Mouse (Mus musculus): ENCODE data around the gene Sik2. TPM values are rescaled to one million over a fixed set of nuclear protein-coding genes. Genes with fewer than 3 reads are reported as not detected.
A peak's percentile ranks its signal among the peaks of the same experiment; 100 is the strongest.

Sik2 gene
- polyA plus RNA-seq (2012) = 1.0 and 1.2 TPM in 2 replicates

- TF ChIP-seq TAL1 (IDR thresholded peaks at IDR 0.05; ENCODE audit: low read length) (no peak), GATA1 (IDR thresholded peaks at IDR 0.05; ENCODE audit: low read length) (no peak)
- no peaks in the 10 kb centered on the region; the same call in 1 of the 2 replicates for H3K27me3 ChIP-seq (ENCODE audit: control insufficient read depth)
Measured at GRCm38 (mm10) chr9:51008841-51009655, at the start of gene Sik2. Sik2 (minus strand) TSS chr9:51009073.

GRCm38 (mm10) chr9:51056360-51057324 lies 47.8 kb upstream of the Sik2 start:
- Histone ChIP-seq H3K4me3 (replicated peaks) (no peak overlapping the region), H3K27me3 (ENCODE audit: control insufficient read depth) (no peaks in the 10 kb centered on the region), H3K9me3 (ENCODE audit: control insufficient read depth, low read length) (no peaks in the 10 kb centered on the region), H3K36me3 (ENCODE audit: control insufficient read depth) (no peaks in the 10 kb centered on the region), H3K4me1 (ENCODE audit: control insufficient read depth) (no peaks in the 10 kb centered on the region; the same call in 1 of the 2 replicates)
- TF ChIP-seq GATA1 (IDR thresholded peaks at IDR 0.05; ENCODE audit: low read length) = no peak
- TF ChIP-seq TAL1 (IDR thresholded peaks at IDR 0.05; ENCODE audit: low read length) = no peak

More at GRCm38 (mm10) chr9:51008841-51009655, at the start of gene Sik2:
- Histone ChIP-seq H3K36me3 (ENCODE audit: control insufficient read depth) (no peaks in the 10 kb centered on the region), H3K4me3 (replicated peaks) (peak within 1 kb of the TSS; percentile 89), H3K9me3 (ENCODE audit: control insufficient read depth, low read length) (no peaks in the 10 kb centered on the region), H3K4me1 (ENCODE audit: control insufficient read depth) (peaks cover 43% of the 10 kb centered on the region)

- TF ChIP-seq GATA1 (IDR thresholded peaks at IDR 0.05; ENCODE audit: low read length) (no peak), TAL1 (IDR thresholded peaks at IDR 0.05; ENCODE audit: low read length) (no peak)
Measured at GRCm38 (mm10) chr9:51052180-51052579, 43.3 kb upstream of the Sik2 start.

GRCm38 (mm10) chr9:51042136-51042535 lies 33.3 kb upstream of the Sik2 start:
- Histone ChIP-seq H3K27me3 (ENCODE audit: control insufficient read depth) (no peaks in the 10 kb centered on the region), H3K36me3 (ENCODE audit: control insufficient read depth) (no peaks in the 10 kb centered on the region), H3K4me3 (replicated peaks) (no peak overlapping the region), H3K4me1 (ENCODE audit: control insufficient read depth) (no peaks in the 10 kb centered on the region), H3K9me3 (ENCODE audit: control insufficient read depth, low read length) (no peaks in the 10 kb centered on the region)
- TF ChIP-seq GATA1 (IDR thresholded peaks at IDR 0.05; ENCODE audit: low read length) = no peak
- no peak for TF ChIP-seq TAL1 (IDR thresholded peaks at IDR 0.05; ENCODE audit: low read length)

More at GRCm38 (mm10) chr9:51052180-51052579, 43.3 kb upstream of the Sik2 start:
- H3K27me3 ChIP-seq (ENCODE audit: control insufficient read depth) = no peaks in the 10 kb centered on the region
- no peaks in the 10 kb centered on the region; the same call in 1 of the 2 replicates for H3K4me1 ChIP-seq (ENCODE audit: control insufficient read depth)
- no peaks in the 10 kb centered on the region for H3K9me3 ChIP-seq (ENCODE audit: control insufficient read depth, low read length)
- no peaks in the 10 kb centered on the region for H3K36me3 ChIP-seq (ENCODE audit: control insufficient read depth)
- no peak overlapping the region for H3K4me3 ChIP-seq (replicated peaks)

DNA sequence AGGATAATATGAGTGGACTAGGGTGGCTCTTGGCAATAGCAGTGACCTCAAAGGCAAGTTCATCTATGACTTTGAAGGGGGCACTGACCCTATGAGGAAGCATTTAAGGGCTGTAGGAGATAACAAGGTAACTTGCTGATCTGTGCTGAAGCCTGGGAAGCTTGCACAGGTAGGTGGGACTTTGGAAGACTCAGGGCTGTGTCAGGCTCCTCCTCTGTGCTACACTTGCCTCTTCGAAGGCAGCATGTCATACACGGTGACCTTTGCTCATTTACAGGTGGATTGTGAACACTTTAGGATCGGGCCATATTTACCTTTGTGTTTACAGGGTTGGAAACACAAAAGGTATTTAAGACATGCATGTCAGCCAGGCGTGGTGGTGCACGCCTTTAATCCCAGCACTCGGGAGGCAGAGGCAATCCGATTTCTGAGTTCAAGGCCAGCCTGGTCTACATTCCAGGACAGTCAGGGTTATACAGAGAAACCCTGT lies 32.7 kb upstream of the Sik2 start:
- Histone ChIP-seq H3K9me3 (ENCODE audit: control insufficient read depth, low read length) (no peaks in the 10 kb centered on the region), H3K4me1 (ENCODE audit: control insufficient read depth) (no peaks in the 10 kb centered on the region), H3K36me3 (ENCODE audit: control insufficient read depth) (no peaks in the 10 kb centered on the region), H3K4me3 (replicated peaks) (no peak overlapping the region), H3K27me3 (ENCODE audit: control insufficient read depth) (no peaks in the 10 kb centered on the region)
- TF ChIP-seq GATA1 (IDR thresholded peaks at IDR 0.05; ENCODE audit: low read length) = no peak
- no peak for TF ChIP-seq TAL1 (IDR thresholded peaks at IDR 0.05; ENCODE audit: low read length)

DNA sequence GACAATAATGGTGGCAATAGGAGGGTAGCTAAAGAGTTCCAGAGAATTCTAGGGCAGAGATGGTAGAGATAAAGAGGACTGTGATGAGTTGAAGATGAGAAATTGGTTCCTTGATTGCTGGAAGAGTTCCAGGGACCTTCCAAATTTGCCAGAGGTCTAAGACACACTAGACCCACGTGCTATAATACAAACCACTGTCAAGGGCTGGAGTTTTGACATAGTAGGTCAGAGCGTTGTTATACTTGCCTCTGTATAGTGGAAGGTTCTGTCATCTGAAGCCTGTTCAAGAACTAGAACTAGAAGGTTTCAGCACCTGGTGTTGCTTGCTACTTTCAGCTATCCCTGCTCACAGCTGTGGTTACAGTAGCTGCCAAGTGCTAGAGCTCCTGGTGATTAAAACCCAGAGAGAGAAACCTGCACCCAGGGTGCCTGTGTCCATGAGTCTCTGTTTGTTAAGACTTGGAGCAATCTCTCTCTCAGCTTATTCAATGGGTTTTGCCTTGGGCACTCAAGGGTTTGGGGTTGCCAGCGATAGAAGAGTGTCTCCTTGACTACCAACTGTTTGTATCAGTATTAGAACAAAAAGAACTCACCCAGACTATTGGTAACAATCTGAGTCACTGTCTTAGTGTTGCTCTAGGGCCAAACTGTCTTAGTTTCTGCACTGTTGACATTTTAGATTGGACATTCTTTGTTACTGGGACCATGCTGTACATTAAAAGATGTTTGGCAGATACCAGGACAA lies 24.1 kb upstream of the Sik2 start:
- no peak overlapping the region for H3K4me3 ChIP-seq (replicated peaks)
- no peaks in the 10 kb centered on the region for H3K4me1 ChIP-seq (ENCODE audit: control insufficient read depth)
- no peak for TF ChIP-seq GATA1 (IDR thresholded peaks at IDR 0.05; ENCODE audit: low read length)
- TF ChIP-seq TAL1 (IDR thresholded peaks at IDR 0.05; ENCODE audit: low read length) = no peak
- H3K36me3 ChIP-seq (ENCODE audit: control insufficient read depth) = no peaks in the 10 kb centered on the region
- peaks cover 7% of the 10 kb centered on the region for H3K27me3 ChIP-seq (ENCODE audit: control insufficient read depth)
- no peaks in the 10 kb centered on the region for H3K9me3 ChIP-seq (ENCODE audit: control insufficient read depth, low read length)

GRCm38 (mm10) chr9:51032291-51032690 lies 23.4 kb upstream of the Sik2 start:
- Histone ChIP-seq H3K4me3 (replicated peaks) (no peak overlapping the region), H3K36me3 (ENCODE audit: control insufficient read depth) (no peaks in the 10 kb centered on the region), H3K9me3 (ENCODE audit: control insufficient read depth, low read length) (no peaks in the 10 kb centered on the region), H3K27me3 (ENCODE audit: control insufficient read depth) (peaks cover 7% of the 10 kb centered on the region), H3K4me1 (ENCODE audit: control insufficient read depth) (no peaks in the 10 kb centered on the region)
- TF ChIP-seq GATA1 (IDR thresholded peaks at IDR 0.05; ENCODE audit: low read length) (no peak), TAL1 (IDR thresholded peaks at IDR 0.05; ENCODE audit: low read length) (no peak)

DNA sequence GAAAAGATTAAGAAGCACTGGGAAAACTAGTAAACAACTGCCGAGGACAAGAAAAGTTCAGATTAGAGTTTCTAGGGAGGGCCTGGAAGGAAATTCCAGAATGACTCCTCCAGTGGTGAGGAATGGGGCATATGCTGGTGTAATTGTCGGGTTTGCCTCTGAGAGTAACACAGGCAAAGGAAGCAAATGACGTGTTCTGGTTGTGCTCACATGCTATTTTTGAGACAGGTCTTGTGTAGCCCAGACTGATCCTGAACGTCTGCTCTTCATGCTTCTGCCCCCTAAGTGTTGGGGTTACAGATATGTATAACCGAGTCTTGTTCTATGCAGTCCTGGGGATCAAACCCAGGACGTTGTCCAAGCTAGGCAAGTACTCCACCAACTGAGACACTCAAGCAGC lies 22.7 kb upstream of the Sik2 start:
- H3K9me3 ChIP-seq (ENCODE audit: control insufficient read depth, low read length) = no peaks in the 10 kb centered on the region
- no peak overlapping the region for H3K4me3 ChIP-seq (replicated peaks)
- peaks cover 7% of the 10 kb centered on the region for H3K27me3 ChIP-seq (ENCODE audit: control insufficient read depth)
- no peak for TF ChIP-seq TAL1 (IDR thresholded peaks at IDR 0.05; ENCODE audit: low read length)
- no peak for TF ChIP-seq GATA1 (IDR thresholded peaks at IDR 0.05; ENCODE audit: low read length)
- H3K36me3 ChIP-seq (ENCODE audit: control insufficient read depth) = no peaks in the 10 kb centered on the region
- H3K4me1 ChIP-seq (ENCODE audit: control insufficient read depth) = no peaks in the 10 kb centered on the region

Measured in erythroblast, embryonic 14.5 days (primary cell).